ENCODE assay signal across 16 mouse cellular contexts in the genomic region with DNA sequence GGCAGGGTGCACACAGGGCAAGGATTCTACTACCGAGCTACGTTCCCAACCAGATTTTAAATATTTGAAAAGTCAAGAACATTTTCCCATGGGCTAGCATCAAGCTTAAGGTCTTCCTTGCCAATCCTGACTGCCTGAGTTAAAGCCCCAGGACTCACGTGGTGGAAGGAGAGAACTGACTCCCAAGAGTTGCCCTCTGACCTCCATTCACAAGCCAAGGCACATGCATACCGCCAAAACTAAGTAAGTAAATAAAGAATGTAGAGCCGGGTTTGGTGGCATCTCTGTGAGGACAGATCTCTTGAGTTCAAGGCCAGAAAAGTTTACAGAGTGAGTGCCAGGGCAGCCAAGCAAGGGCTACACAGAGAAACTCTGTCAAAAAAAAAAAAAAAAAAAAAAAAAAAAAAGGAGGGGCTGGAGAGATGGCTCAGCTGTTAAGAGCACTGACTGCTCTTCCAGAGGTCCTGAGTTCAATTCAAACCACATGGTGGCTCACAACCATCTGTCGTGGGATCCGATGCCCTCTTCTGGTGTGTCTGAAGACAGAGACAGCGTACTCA. TPM values are rescaled to one million over a fixed set of nuclear protein-coding genes. Genes with fewer than 3 reads are reported as not detected.
DNase-seq lines count a peak whose midpoint lies in the region; ATAC-seq and TF ChIP-seq lines count a peak whose summit lies in the region.
"Not testable (repeated sequence)": the region's sequence is repeated elsewhere in the genome, so short reads cannot be mapped to it uniquely, and the experiment has no call there.
"Had no signal": no experiment of that assay in that cellular context is flagged by ENCODE, and none has a peak within 500 bp of the region (broad histone marks: within the 10 kb centered on the region; RNA-seq: fewer than 3 reads in every experiment).

No protein-coding gene starts in this region.

- not testable (repeated sequence) for TF ChIP-seq CTCF in ES-Bruce4 (IDR thresholded peaks at IDR 0.05; ENCODE audit: low read depth, low read length); lung, embryonic 14.5 days (IDR thresholded peaks at IDR 0.05; ENCODE audit: low read depth)

- 0 out of 2 replicates have a peak, but pooled peaks have one; percentile 8 for ATAC-seq in embryonic facial prominence, embryonic 13.5 days (ENCODE audit: insufficient number of reproducible peaks, insufficient read depth, low FRiP score, low TSS enrichment, low read depth)
- ATAC-seq in hindbrain, embryonic 13.5 days (ENCODE audit: low FRiP score): not testable (repeated sequence)
- ATAC-seq in lung, embryonic 14.5 days (ENCODE audit: insufficient read depth): 0 out of 2 replicates have a peak, but pooled peaks have one; percentile 7

- not testable (repeated sequence) for H3K4me1 ChIP-seq in ES-Bruce4 (ENCODE audit: control insufficient read depth, insufficient read depth, low read length); embryonic facial prominence, embryonic 13.5 days; lung, embryonic 14.5 days (ENCODE audit: insufficient read depth)
- peaks cover 55% of the 10 kb centered on the region for H3K4me1 ChIP-seq in hindbrain, embryonic 13.5 days (replicated peaks)

- not testable (repeated sequence) for H3K4me3 ChIP-seq in ES-Bruce4 (ENCODE audit: low read depth, low read length); embryonic facial prominence, embryonic 13.5 days; hindbrain, embryonic 13.5 days; lung, embryonic 14.5 days (ENCODE audit: low read depth, low read length)

- not testable (repeated sequence) for H3K27me3 ChIP-seq in ES-Bruce4 (ENCODE audit: control insufficient read depth, insufficient read depth, low read length, poor library complexity, severe bottlenecking); embryonic facial prominence, embryonic 13.5 days; hindbrain, embryonic 13.5 days; lung, embryonic 14.5 days (ENCODE audit: insufficient read depth, low read length)

- peak; percentile 64 for DNase-seq in NIH3T3 (ENCODE audit: low read depth)
- DNase-seq in lung, embryonic 14.5 days: peak; percentile 12
- DNase-seq in lung, postnatal 36 days: peak; percentile 35
- peak; percentile 61 for DNase-seq in yolk sac, embryonic 10.5 days (ENCODE audit: low spot score)

- H3K9me3 ChIP-seq in ES-Bruce4 (replicated peaks; ENCODE audit: control insufficient read depth, insufficient read depth, low read length, poor library complexity, severe bottlenecking); embryonic facial prominence, embryonic 13.5 days; hindbrain, embryonic 13.5 days; lung, embryonic 14.5 days (ENCODE audit: low read depth, low read length): not testable (repeated sequence)

- peak overlapping the region; percentile 7 for H3K9ac ChIP-seq in ES-Bruce4 (ENCODE audit: low read depth, poor library complexity, severe bottlenecking)
- H3K9ac ChIP-seq in embryonic facial prominence, embryonic 13.5 days; hindbrain, embryonic 13.5 days; lung, embryonic 14.5 days: not testable (repeated sequence)

- not testable (repeated sequence) for H3K27ac ChIP-seq in ES-Bruce4 (ENCODE audit: insufficient read depth, low read length); embryonic facial prominence, embryonic 13.5 days; lung, embryonic 14.5 days (ENCODE audit: low read depth)
- H3K27ac ChIP-seq in hindbrain, embryonic 13.5 days: peak overlapping the region; percentile 52; the same call in 1 of the 2 replicates

- not testable (repeated sequence) for H3K4me2 ChIP-seq in embryonic facial prominence, embryonic 13.5 days; lung, embryonic 14.5 days
- H3K4me2 ChIP-seq in hindbrain, embryonic 13.5 days: peak overlapping the region; percentile 34; the same call in 1 of the 2 replicates

- TF ChIP-seq EP300 in ES-Bruce4 (IDR thresholded peaks at IDR 0.05; ENCODE audit: insufficient read depth, low read depth, low read length): not testable (repeated sequence)

- TF ChIP-seq POLR2A in ES-Bruce4 (IDR thresholded peaks at IDR 0.05; ENCODE audit: insufficient read depth, low read length): not testable (repeated sequence)

- WGBS in embryonic facial prominence, embryonic 13.5 days: 51% methylated on average over 8 of the region's 8 CpGs
- 64% methylated on average over 8 of the region's 8 CpGs for WGBS in hindbrain, embryonic 13.5 days
- WGBS in lung, embryonic 14.5 days: 44% methylated on average over 8 of the region's 8 CpGs

- not testable (repeated sequence) for H3K36me3 ChIP-seq in ES-Bruce4 (ENCODE audit: control insufficient read depth, insufficient read depth, low read length, poor library complexity, severe bottlenecking); embryonic facial prominence, embryonic 13.5 days; hindbrain, embryonic 13.5 days; lung, embryonic 14.5 days (ENCODE audit: insufficient read depth)

RNA-seq across cellular contexts. Expression of a gene that starts 3.3 kb away (rescaled TPM):
- polyA plus RNA-seq in ES-Bruce4 (2011; ENCODE audit: insufficient read depth, insufficient read length, low read depth, missing spikeins): not detected in 2 replicates
- polyA plus RNA-seq in embryonic facial prominence, embryonic 13.5 days (2015; fragmentation: Nextera tagmentation; extraction: Ambion mirVana): 1.2 TPM in 1 of 2 replicates, not detected in the other
- polyA plus RNA-seq in hindbrain, embryonic 13.5 days (2015; fragmentation: Nextera tagmentation; extraction: Ambion mirVana): 0.66 and 1.7 TPM in 2 replicates
- not detected in 2 replicates for polyA plus RNA-seq in lung, embryonic 14.5 days (2014; fragmentation: Nextera tagmentation; extraction: Ambion mirVana)
- polyA plus RNA-seq: C2C12; CD4-positive, CD25-positive, alpha-beta regulatory T cell, adult 4 months; embryonic facial prominence, embryonic 11.5 days; gonadal fat pad, adult 2 months; heart, adult 2 months; heart, embryonic 10.5 days; heart, embryonic 13.5 days; heart, embryonic 16.5 days; hindbrain, embryonic 11.5 days had no signal

RNA-seq across cellular contexts. Expression of a gene that starts 11.2 kb away (rescaled TPM):
- 718 and 769 TPM in 2 replicates for polyA plus RNA-seq in ES-Bruce4 (2011; ENCODE audit: insufficient read depth, insufficient read length, low read depth, missing spikeins)
- polyA plus RNA-seq in embryonic facial prominence, embryonic 13.5 days (2015; fragmentation: Nextera tagmentation; extraction: Ambion mirVana): 1,424 and 1,667 TPM in 2 replicates
- 1,398 and 1,436 TPM in 2 replicates for polyA plus RNA-seq in hindbrain, embryonic 13.5 days (2015; fragmentation: Nextera tagmentation; extraction: Ambion mirVana)
- 1,908 and 1,918 TPM in 2 replicates for polyA plus RNA-seq in lung, embryonic 14.5 days (2014; fragmentation: Nextera tagmentation; extraction: Ambion mirVana)

RNA-seq across cellular contexts. Expression of a gene that starts 25.0 kb away (rescaled TPM):
- polyA plus RNA-seq in ES-Bruce4 (2011; ENCODE audit: insufficient read depth, insufficient read length, low read depth, missing spikeins): 12.7 and 13.6 TPM in 2 replicates
- polyA plus RNA-seq in embryonic facial prominence, embryonic 13.5 days (2015; fragmentation: Nextera tagmentation; extraction: Ambion mirVana): 5.9 and 7.6 TPM in 2 replicates
- 94.1 and 94.4 TPM in 2 replicates for polyA plus RNA-seq in hindbrain, embryonic 13.5 days (2015; fragmentation: Nextera tagmentation; extraction: Ambion mirVana)
- 8.7 and 9.6 TPM in 2 replicates for polyA plus RNA-seq in lung, embryonic 14.5 days (2014; fragmentation: Nextera tagmentation; extraction: Ambion mirVana)

Comparison
In these comparisons a context has a peak if more than half of its experiments do, and no peak if none do; other contexts are left out.
1. DNase-seq: peak in every context shown above with its lines; median percentile 64 in NIH3T3; 61 in yolk sac, embryonic 10.5 days; 35 in lung, postnatal 36 days; 12 in lung, embryonic 14.5 days.